Mouse (Mus musculus) heart, postnatal 25 days (tissue): ENCODE results near the gene Hba-a1. TPM values are rescaled to one million over a fixed set of nuclear protein-coding genes. Genes with fewer than 3 reads are reported as not detected.
"Not testable (repeated sequence)": the region's sequence is repeated elsewhere in the genome, so short reads cannot be mapped to it uniquely, and the experiment has no call there.

Experiments
- DNase-seq: peaks from one replicate; pipeline ENCODE4 v3.0.0; 2022; ENCODE audit warnings: low spot score
- intact Hi-C: fragments of 180-260 bp; cut with DNase I; formaldehyde crosslinking; loops from one replicate; pipeline ENCODE4 v1.15.1; 2025
- total RNA-seq, 2 experiments: library from RNA; stranded (reverse); gene quantifications; 2 replicates each; pipeline ENCODE4 v1.2.3; 2021

The Hba-a1 gene
- over 10,000 TPM in 1 of 2 experiments, 1,000 to 10,000 TPM in 1; 9,129 to 20,531 TPM for total RNA-seq

DNA sequence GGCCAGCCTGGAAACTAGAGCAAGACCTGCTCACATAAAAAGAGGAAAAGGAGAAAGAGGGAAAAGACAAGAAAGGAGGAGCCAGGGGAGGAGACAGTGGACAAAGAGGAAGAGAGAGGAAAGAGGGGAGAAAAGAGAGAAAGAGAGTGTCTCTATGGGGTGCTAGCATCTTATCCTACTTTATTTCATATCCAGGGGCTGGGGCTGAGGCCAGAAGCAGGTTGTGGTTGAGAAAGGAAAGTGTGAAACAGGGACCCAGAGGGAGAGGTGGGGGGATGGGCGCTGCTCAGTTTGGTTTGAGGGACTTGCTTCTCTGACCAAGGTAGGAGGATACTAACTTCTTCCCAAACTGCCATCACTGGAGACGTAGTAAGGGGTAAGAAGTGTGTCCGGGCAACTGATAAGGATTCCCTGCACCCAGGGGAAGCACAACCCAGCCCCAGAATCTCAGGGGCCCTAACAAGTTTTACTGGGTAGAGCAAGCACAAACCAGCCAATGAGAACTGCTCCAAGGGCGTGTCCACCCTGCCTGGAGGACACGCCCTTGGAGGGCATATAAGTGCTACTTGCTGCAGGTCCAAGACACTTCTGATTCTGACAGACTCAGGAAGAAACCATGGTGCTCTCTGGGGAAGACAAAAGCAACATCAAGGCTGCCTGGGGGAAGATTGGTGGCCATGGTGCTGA, at the start of gene Hba-a1:
TSS of gene Hba-a1 (plus strand) at position 421 of the 687 bp plus-strand sequence.
- DNase-seq, intact Hi-C loops: not testable (repeated sequence)

DNA sequence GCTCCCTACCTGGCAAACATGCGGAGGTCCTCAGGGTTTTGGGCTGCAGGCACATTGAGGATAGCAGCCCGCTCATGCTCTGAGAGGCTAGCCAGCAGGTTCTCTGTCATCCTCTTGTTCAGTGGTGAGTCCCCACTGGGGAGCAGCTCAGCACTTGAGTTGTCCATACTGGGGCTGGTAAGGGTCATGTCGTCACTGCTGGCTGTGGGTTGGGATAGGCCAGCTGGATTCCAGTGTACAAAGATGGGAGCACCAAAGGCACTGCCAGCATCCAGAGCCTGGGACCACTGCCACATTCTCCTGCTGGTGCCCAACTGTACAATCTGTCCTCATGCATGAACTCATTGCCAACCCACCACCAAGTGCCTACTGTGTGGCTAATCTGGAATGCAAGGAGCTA, 49.4 kb upstream of the Hba-a1 start:
- intact Hi-C loops, result no loop called here
- no peak for DNase-seq

DNA sequence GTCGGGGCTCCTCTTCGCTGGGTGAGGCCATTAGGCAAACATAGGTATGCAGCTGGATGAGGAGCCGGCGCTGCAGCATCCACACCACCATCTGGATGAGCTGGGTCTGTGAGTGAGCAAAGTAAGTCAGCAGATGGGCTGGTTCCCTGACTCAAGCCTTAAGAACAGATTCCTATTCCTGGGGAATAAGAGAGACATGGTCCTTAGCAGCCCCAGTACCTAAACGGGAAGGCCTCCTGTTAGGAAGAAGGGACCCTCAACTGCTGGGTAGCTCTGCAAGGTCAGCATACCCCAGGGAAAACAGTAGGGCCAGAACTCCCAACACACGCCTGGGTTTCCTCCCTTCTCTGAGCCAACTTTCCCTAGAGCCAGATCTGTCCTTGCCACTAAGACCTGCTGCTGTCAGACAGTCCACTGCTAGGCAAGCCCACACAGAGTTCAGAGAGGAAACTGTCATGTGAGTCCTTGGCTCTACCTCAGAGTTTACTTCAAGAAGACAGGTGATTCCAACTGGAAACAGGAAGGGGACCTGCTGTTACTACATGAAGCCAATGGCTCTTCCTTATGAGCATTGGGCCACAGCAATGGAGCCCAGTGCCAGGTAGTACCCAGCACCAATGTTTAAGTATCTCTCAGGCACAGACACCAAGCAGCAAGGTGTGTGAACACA, 48.4 kb upstream of the Hba-a1 start:
- intact Hi-C loops, result no loop called here
- no peak for DNase-seq

DNA sequence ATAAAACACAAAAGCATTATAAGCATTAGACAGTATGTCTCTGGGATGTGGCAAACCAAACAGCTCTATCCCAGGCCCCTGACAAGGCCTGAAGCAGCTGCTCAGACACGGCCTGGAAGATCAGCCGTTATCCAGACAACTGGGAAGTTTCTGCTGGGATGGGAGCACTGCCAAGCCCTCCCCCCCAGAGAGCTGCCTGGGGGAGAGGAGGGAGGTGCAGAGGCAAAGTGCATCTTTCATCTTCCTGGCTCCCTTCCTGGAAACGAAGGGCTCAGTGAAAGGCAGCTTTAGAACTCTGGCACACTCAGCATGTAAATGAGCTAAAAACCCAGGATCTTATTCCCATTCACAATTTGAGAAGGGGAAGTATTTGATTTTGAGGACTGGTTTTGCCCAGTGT, 47.7 kb upstream of the Hba-a1 start:
- intact Hi-C loops, result no loop called here

DNA sequence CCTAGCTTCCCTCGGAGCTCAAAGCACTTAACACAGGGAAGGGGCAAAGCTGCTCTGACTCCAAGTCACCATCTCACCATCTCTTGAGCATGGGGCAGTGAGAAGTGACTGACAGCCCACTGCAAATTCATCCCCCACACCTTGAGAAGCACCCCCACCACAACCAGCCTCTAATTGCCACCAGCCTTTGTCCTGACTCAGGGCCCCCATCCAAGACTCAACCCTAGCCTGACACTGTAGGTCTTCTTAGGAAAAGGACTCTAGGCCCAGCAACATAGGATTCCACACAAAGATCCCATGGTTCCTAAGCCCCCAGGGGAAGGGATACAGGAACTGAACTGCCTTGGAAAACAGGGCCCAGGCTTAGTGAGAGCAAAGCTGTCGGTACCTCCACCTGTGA, 47.2 kb upstream of the Hba-a1 start:
- no peak for DNase-seq
- intact Hi-C loops, result no loop called here

More for the DNA sequence above, 47.7 kb upstream of the Hba-a1 start:
- peak; percentile 55 for DNase-seq

GRCm38 (mm10) chr11:32236712-32237410, 46.5 kb upstream of the Hba-a1 start:
- DNase-seq, result no peak
- intact Hi-C loops, result no loop called here

DNA sequence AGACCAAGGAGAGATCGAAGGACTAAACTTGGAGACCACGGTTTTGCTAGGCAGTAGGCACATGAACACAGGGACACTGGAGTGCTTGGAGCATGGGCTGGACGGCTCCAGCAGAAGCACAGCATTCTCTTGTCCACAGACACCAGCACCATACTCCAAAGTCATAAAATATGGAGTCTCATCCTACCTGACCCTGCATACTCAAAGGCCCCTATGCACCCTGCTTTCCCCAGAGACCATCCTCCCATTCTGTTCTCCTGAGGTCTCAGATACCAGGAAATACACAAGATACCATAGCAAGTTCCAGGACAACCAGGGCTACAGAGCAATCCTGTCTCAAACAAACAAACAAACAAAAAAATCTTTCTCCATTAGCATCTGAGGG, 45.9 kb upstream of the Hba-a1 start:
- intact Hi-C loops, result no loop called here
- DNase-seq, result no peak

GRCm38 (mm10) chr11:32238093-32238860, 45.0 kb upstream of the Hba-a1 start:
- intact Hi-C loops, result loop anchor here (1.0 kb wide), 2 partner anchors 21 to 56 kb away; no protein-coding TSS in a partner anchor
- DNase-seq, result no peak

GRCm38 (mm10) chr11:32241391-32241790, 41.9 kb upstream of the Hba-a1 start:
- no peak for DNase-seq
- intact Hi-C loops, result loop anchor here (5.0 kb wide), 1 partner anchor 34 kb away; the partner anchor contains the start of gene Snrnp25

DNA sequence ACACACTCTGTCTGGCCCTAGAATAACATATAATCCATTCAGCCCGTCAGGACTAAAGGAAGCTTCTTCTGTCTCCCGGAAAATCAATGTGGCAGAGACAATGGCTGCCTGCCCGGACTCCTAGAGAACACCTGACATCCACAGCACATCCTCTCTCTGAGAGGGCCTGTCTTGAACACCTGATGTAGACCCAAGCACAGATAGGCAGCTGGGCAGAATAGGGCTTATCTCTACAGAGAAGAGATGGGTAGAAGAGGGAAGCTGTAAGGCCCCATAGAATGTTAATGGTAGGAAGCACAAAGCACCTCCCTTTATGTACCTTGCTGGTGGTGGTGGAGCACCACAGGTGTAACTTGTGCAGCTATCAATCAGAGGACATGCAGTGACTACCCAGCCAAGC, 41.1 kb upstream of the Hba-a1 start:
- intact Hi-C loops, result loop anchor here (5.0 kb wide), 1 partner anchor 35 kb away; the partner anchor contains the start of gene Snrnp25
- DNase-seq, result no peak

DNA sequence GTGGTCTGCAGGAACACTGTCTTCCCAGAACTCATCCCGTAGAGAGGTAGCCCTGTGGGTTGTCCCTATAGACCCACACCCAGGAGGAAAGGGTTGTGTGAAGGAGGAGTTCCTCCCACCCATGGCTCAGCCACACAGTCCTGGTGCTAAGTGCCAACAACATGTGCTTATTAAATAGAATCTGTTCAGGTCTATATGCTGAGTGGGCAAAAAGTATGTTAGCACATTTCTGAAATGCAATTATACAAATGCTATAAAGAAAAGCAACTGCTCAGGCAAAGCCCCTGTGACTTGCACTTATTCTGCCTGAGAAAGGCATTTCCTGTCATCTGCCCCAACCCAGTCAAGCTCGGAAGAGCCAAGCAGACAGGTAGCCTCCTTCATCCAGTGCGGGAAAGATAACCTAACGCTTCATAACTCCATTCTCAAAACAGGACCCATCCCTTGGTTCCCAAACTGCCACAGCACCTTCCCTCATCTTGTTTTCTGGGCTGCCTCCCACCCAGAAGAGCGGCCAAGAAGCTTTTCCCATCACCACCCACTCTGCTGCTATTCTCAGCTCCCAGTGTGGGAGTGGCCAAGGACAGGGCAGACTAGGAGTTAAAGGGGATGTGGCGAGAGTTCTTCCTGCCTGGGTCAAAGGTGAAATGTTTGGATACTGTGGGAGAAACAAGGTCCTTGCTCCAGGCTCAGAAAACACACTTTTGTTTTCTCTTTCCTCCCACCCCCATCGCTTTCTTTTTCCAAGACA, 39.9 kb upstream of the Hba-a1 start:
- DNase-seq, result no peak
- intact Hi-C loops, result loop anchor here (5.0 kb wide), 1 partner anchor 36 kb away; the partner anchor contains the start of gene Snrnp25

GRCm38 (mm10) chr11:32244064-32244463, 39.2 kb upstream of the Hba-a1 start:
- DNase-seq, result no peak
- intact Hi-C loops, result loop anchor here (5.0 kb wide), 1 partner anchor 37 kb away; the partner anchor contains the start of gene Snrnp25

GRCm38 (mm10) chr11:32244617-32245016, 38.7 kb upstream of the Hba-a1 start:
- intact Hi-C loops, result loop anchor here (5.0 kb wide), 1 partner anchor 37 kb away; the partner anchor contains the start of gene Snrnp25
- no peak for DNase-seq

GRCm38 (mm10) chr11:32245614-32246013, 37.7 kb upstream of the Hba-a1 start:
- DNase-seq, result no peak
- intact Hi-C loops, result no loop called here

- DNase-seq, result no peak
- intact Hi-C loops, result no loop called here
These were observed 36.2 kb upstream of the Hba-a1 start for GRCm38 (mm10) chr11:32247068-32247467.

GRCm38 (mm10) chr11:32248350-32248749, 35.0 kb upstream of the Hba-a1 start:
- DNase-seq, result no peak
- intact Hi-C loops, result no loop called here

- DNase-seq, result no peak
- intact Hi-C loops, result no loop called here
These were observed 32.2 kb upstream of the Hba-a1 start for GRCm38 (mm10) chr11:32250880-32251763.

DNA sequence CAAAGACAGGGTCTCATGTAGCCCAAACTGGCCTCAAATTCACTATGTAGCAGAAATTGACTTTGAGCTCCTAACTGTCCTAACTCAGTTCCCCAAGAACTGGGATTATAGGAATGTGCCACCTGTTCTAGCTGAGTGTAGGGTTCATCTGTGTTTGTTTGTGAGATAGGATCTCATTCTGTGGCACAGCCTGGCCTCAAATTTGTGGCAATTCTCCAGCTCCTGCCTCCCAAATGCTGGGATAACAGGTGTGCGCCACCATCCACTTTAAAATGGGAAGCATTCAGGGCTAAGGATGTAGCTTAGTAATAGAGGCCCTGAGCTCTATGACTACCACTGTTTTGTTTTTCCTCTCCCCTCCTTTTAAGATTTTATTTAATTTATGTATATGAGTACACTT, 30.2 kb upstream of the Hba-a1 start:
- no peak for DNase-seq
- intact Hi-C loops, result no loop called here
